Mouse (Mus musculus): ENCODE measurements around the gene Zar1l. TPM values are rescaled to one million over a fixed set of nuclear protein-coding genes. Genes with fewer than 3 reads are reported as not detected.
A peak's percentile ranks its signal among the peaks of the same experiment; 100 is the strongest.

Zar1l gene
- polyA plus RNA-seq (2014; fragmentation: Nextera tagmentation; extraction: Ambion mirVana) = not detected in 2 replicates

DNA sequence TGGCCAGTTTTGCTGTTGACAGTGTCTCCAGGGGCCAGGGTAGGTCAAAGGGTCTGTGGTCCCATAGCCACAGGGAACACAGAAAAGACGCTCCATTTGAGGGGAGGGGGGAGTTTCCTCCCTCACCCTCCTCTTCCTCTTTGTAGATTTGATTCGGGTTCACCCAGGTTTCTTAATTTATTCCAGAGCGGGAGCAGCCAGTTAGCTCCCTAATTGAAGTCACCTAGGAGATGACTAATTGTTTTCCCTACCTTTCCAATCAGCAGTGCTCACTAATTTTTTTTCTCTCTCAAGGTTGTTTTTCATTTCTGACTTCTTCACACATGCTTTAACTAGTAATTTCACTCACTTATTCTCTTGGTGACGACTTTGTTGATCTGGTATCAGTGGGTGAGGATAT is at the start of gene Zar1l:
TSS of gene Zar1l (minus strand) at position 101 of the 400 bp plus-strand sequence.
- no peak for ATAC-seq (ENCODE audit: insufficient number of reproducible peaks, insufficient read depth, low FRiP score, low read depth)
- H3K4me1 ChIP-seq (ENCODE audit: control insufficient read depth in 2 of 2, insufficient read depth in 2 of 2, low read length in 2 of 2) = peaks cover 0 to 2% of the 10 kb centered on the region in 2 experiments; a peak in 1 of 4 replicates
- H3K36me3 ChIP-seq (ENCODE audit: control insufficient read depth, insufficient read depth, low read length) = no peaks in the 10 kb centered on the region
- 55% methylated on average over 4 of the region's 4 CpGs for WGBS
- no peak within 1 kb of the TSS for H3K27ac ChIP-seq (replicated peaks in 1 of 2; ENCODE audit: control insufficient read depth in 1 of 2, insufficient read depth in 1 of 2, low read depth in 2 of 2, low read length in 2 of 2)
- H3K9ac ChIP-seq (ENCODE audit: low read length) = no peak within 1 kb of the TSS
- H3K4me2 ChIP-seq (ENCODE audit: low read length) = no peak within 1 kb of the TSS
- no peak within 1 kb of the TSS for H3K4me3 ChIP-seq (ENCODE audit: control insufficient read depth in 1 of 2, insufficient read depth in 1 of 2, low read depth in 1 of 2, low read length in 2 of 2)
- no peaks in the 10 kb centered on the region for H3K9me3 ChIP-seq (ENCODE audit: control insufficient read depth, low read length)
- H3K27me3 ChIP-seq (ENCODE audit: control insufficient read depth, insufficient read depth, low read length) = no peaks in the 10 kb centered on the region

DNA sequence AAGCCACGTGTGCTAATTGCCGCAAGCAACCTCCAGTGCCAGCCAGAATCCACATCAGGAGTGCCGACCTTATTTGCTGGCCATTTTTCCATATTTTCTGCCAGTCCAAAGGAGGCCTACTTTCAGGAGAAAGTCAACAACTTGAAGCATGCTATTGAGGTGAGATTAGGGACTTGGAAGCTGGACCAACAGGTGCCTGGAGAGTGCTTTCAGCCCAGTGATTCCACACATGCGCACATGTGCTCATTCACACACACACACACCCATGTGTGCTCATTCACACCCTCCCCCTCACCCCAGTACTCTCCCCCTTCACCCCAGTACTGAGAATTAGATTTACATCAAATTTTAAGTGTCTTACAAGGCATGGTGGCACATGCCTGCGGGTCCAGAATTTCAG is 49.0 kb upstream of the Zar1l start:
- Histone ChIP-seq H3K9ac (ENCODE audit: low read length) (no peak overlapping the region), H3K4me1 (ENCODE audit: control insufficient read depth in 2 of 2, insufficient read depth in 2 of 2, low read length in 2 of 2) (no peaks in the 10 kb centered on the region), H3K27me3 (ENCODE audit: control insufficient read depth, insufficient read depth, low read length) (no peaks in the 10 kb centered on the region), H3K4me3 (ENCODE audit: control insufficient read depth in 1 of 2, insufficient read depth in 1 of 2, low read depth in 1 of 2, low read length in 2 of 2) (no peak overlapping the region), H3K36me3 (ENCODE audit: control insufficient read depth, insufficient read depth, low read length) (peaks cover 76% of the 10 kb centered on the region), H3K4me2 (ENCODE audit: low read length) (no peak overlapping the region), H3K27ac (replicated peaks in 1 of 2; ENCODE audit: control insufficient read depth in 1 of 2, insufficient read depth in 1 of 2, low read depth in 2 of 2, low read length in 2 of 2) (no peak overlapping the region), H3K9me3 (ENCODE audit: control insufficient read depth, low read length) (no peaks in the 10 kb centered on the region)
- no peak for ATAC-seq (ENCODE audit: insufficient number of reproducible peaks, insufficient read depth, low FRiP score, low read depth)
- WGBS = 91% methylated on average over 5 of the region's 5 CpGs

DNA sequence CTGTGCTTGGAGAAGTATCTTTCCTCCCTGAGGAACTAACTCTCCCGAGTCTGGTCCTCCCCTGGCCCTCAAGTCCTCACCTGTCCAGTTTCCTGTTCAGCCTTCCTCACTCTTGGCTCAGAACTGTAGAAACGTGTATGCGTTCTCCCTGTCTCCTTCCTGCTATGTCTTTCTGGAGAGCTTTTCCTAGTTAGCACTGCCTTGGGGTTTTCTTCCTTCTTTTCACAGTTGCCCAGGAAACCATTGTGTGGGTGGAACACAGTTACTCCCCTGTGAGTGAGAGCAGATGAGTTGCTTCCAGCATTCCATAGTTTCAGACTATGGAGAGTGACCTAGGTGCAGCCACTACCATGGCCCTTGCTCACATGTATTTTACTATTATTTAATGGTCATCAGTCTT is 48.3 kb upstream of the Zar1l start:
- Histone ChIP-seq H3K27me3 (ENCODE audit: control insufficient read depth, insufficient read depth, low read length) (no peaks in the 10 kb centered on the region), H3K9me3 (ENCODE audit: control insufficient read depth, low read length) (no peaks in the 10 kb centered on the region), H3K4me2 (ENCODE audit: low read length) (no peak overlapping the region), H3K36me3 (ENCODE audit: control insufficient read depth, insufficient read depth, low read length) (peaks cover 75% of the 10 kb centered on the region), H3K4me1 (ENCODE audit: control insufficient read depth in 2 of 2, insufficient read depth in 2 of 2, low read length in 2 of 2) (no peaks in the 10 kb centered on the region), H3K27ac (replicated peaks in 1 of 2; ENCODE audit: control insufficient read depth in 1 of 2, insufficient read depth in 1 of 2, low read depth in 2 of 2, low read length in 2 of 2) (no peak overlapping the region), H3K9ac (ENCODE audit: low read length) (no peak overlapping the region), H3K4me3 (ENCODE audit: control insufficient read depth in 1 of 2, insufficient read depth in 1 of 2, low read depth in 1 of 2, low read length in 2 of 2) (no peak overlapping the region)
- 55% methylated on average over 3 of the region's 3 CpGs for WGBS
- ATAC-seq (ENCODE audit: insufficient number of reproducible peaks, insufficient read depth, low FRiP score, low read depth) = no peak

DNA sequence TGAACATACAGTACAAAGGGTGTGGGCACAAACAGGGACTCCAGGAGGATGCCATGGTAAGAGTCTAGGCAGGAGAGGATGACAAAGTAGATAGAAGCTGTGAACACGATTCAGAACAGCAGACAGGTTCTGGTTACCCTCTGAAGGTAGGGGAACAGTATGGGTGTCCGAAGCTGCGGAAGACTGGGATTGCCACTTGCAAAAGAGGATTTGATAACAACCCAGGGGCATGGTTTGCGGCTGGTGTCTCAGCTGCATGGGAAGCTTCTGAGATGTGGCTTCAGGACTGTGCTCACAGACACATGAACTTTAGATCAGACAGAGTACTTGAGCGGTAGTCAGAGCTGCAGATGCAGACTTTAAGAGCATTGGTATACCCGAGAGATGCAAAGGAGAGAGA is 46.5 kb upstream of the Zar1l start:
- Histone ChIP-seq H3K27ac (replicated peaks in 1 of 2; ENCODE audit: control insufficient read depth in 1 of 2, insufficient read depth in 1 of 2, low read depth in 2 of 2, low read length in 2 of 2) (no peak overlapping the region), H3K9me3 (ENCODE audit: control insufficient read depth, low read length) (no peaks in the 10 kb centered on the region), H3K4me2 (ENCODE audit: low read length) (no peak overlapping the region), H3K36me3 (ENCODE audit: control insufficient read depth, insufficient read depth, low read length) (peaks cover 71% of the 10 kb centered on the region), H3K27me3 (ENCODE audit: control insufficient read depth, insufficient read depth, low read length) (no peaks in the 10 kb centered on the region), H3K4me1 (ENCODE audit: control insufficient read depth in 2 of 2, insufficient read depth in 2 of 2, low read length in 2 of 2) (peaks cover 0 to 7% of the 10 kb centered on the region in 2 experiments; a peak in 2 of 4 replicates), H3K4me3 (ENCODE audit: control insufficient read depth in 1 of 2, insufficient read depth in 1 of 2, low read depth in 1 of 2, low read length in 2 of 2) (no peak overlapping the region), H3K9ac (ENCODE audit: low read length) (no peak overlapping the region)
- ATAC-seq (ENCODE audit: insufficient number of reproducible peaks, insufficient read depth, low FRiP score, low read depth) = no peak
- WGBS = 91% methylated on average over 6 of the region's 6 CpGs

DNA sequence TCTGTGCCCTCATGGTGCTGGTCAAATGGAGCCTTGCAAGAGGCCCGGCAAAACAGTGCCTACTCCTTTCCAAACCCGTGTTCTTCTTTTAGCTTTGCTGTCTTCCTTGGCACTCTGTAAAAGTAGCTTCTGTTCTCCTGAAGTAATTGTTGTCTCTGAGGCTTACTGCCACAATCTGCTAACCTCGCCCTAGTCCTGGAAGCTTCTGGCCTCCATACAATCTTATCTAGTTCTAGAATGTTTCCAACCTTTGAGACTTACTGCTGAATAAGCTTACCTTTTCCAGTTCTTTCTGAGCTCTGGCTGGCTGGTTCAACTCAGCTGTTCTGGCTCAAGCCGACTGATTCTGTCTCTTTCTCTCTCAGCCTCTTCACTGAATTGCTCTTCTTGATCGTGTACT is 43.8 kb upstream of the Zar1l start:
- H3K4me2 ChIP-seq (ENCODE audit: low read length) = no peak overlapping the region
- H3K27ac ChIP-seq (replicated peaks in 1 of 2; ENCODE audit: control insufficient read depth in 1 of 2, insufficient read depth in 1 of 2, low read depth in 2 of 2, low read length in 2 of 2) = no peak overlapping the region
- H3K9ac ChIP-seq (ENCODE audit: low read length) = no peak overlapping the region
- no peaks in the 10 kb centered on the region for H3K9me3 ChIP-seq (ENCODE audit: control insufficient read depth, low read length)
- H3K36me3 ChIP-seq (ENCODE audit: control insufficient read depth, insufficient read depth, low read length) = peaks cover 70% of the 10 kb centered on the region
- no peak for ATAC-seq (ENCODE audit: insufficient number of reproducible peaks, insufficient read depth, low FRiP score, low read depth)
- 73% methylated on average over 5 of the region's 5 CpGs for WGBS
- peaks cover 0 to 12% of the 10 kb centered on the region in 2 experiments; a peak in 2 of 4 replicates for H3K4me1 ChIP-seq (ENCODE audit: control insufficient read depth in 2 of 2, insufficient read depth in 2 of 2, low read length in 2 of 2)
- H3K4me3 ChIP-seq (ENCODE audit: control insufficient read depth in 1 of 2, insufficient read depth in 1 of 2, low read depth in 1 of 2, low read length in 2 of 2) = no peak overlapping the region
- no peaks in the 10 kb centered on the region for H3K27me3 ChIP-seq (ENCODE audit: control insufficient read depth, insufficient read depth, low read length)

DNA sequence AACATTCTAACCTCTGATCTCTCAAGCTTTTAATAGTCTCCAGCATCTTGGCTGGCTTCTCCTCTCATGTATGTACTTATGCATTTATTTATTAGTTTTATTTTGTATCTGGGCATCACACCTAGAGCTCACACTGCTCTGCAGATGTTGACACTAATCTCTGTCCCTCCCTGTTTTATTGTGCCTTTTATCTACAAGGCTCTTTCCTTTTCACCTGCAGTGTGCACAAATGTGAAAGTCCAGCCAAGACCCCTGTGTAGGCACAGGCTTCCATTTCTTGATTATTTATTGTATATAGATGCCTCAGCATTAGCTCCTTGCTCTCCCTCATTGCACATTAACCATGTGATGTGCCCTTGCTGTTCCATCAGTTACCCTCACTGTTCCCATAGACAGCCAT is 43.4 kb upstream of the Zar1l start:
- Histone ChIP-seq H3K36me3 (ENCODE audit: control insufficient read depth, insufficient read depth, low read length) (peaks cover 68% of the 10 kb centered on the region), H3K4me1 (ENCODE audit: control insufficient read depth in 2 of 2, insufficient read depth in 2 of 2, low read length in 2 of 2) (peaks cover 0 to 12% of the 10 kb centered on the region in 2 experiments; a peak in 2 of 4 replicates)

DNA sequence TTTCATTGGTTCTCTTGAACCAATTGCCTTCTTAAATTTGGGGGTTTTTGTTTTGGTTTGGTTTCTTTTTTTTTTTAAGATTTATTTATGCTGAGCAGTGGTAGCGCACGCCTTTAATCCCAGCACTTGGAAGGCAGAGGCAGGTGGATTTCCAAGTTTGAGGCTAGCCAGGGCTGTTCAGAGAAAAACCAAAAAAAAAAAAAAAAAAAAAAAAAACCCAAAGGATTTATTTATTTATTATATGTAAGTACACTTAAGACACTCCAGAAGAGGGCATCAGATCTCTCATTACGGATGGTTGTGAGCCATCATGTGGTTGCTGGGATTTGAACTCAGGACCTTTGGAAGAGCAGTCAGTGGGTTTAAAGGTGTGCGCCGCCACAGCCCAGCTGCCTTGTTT is 42.9 kb upstream of the Zar1l start:
- no peaks in the 10 kb centered on the region for H3K27me3 ChIP-seq (ENCODE audit: control insufficient read depth, insufficient read depth, low read length)
- peaks cover 0 to 12% of the 10 kb centered on the region in 2 experiments; a peak in 2 of 4 replicates for H3K4me1 ChIP-seq (ENCODE audit: control insufficient read depth in 2 of 2, insufficient read depth in 2 of 2, low read length in 2 of 2)
- ATAC-seq (ENCODE audit: insufficient number of reproducible peaks, insufficient read depth, low FRiP score, low read depth) = no peak
- H3K9ac ChIP-seq (ENCODE audit: low read length) = no peak overlapping the region
- no peak overlapping the region for H3K27ac ChIP-seq (replicated peaks in 1 of 2; ENCODE audit: control insufficient read depth in 1 of 2, insufficient read depth in 1 of 2, low read depth in 2 of 2, low read length in 2 of 2)
- H3K4me3 ChIP-seq (ENCODE audit: control insufficient read depth in 1 of 2, insufficient read depth in 1 of 2, low read depth in 1 of 2, low read length in 2 of 2) = no peak overlapping the region
- peaks cover 65% of the 10 kb centered on the region for H3K36me3 ChIP-seq (ENCODE audit: control insufficient read depth, insufficient read depth, low read length)
- H3K9me3 ChIP-seq (ENCODE audit: control insufficient read depth, low read length) = no peaks in the 10 kb centered on the region
- 94% methylated on average over 5 of the region's 5 CpGs for WGBS
- H3K4me2 ChIP-seq (ENCODE audit: low read length) = no peak overlapping the region

More for the DNA sequence above, 43.4 kb upstream of the Zar1l start:
- no peak for ATAC-seq (ENCODE audit: insufficient number of reproducible peaks, insufficient read depth, low FRiP score, low read depth)
- H3K4me3 ChIP-seq (ENCODE audit: control insufficient read depth in 1 of 2, insufficient read depth in 1 of 2, low read depth in 1 of 2, low read length in 2 of 2) = no peak overlapping the region
- no peak overlapping the region for H3K9ac ChIP-seq (ENCODE audit: low read length)
- H3K9me3 ChIP-seq (ENCODE audit: control insufficient read depth, low read length) = no peaks in the 10 kb centered on the region
- no peak overlapping the region for H3K27ac ChIP-seq (replicated peaks in 1 of 2; ENCODE audit: control insufficient read depth in 1 of 2, insufficient read depth in 1 of 2, low read depth in 2 of 2, low read length in 2 of 2)
- H3K27me3 ChIP-seq (ENCODE audit: control insufficient read depth, insufficient read depth, low read length) = no peaks in the 10 kb centered on the region
- no peak overlapping the region for H3K4me2 ChIP-seq (ENCODE audit: low read length)

DNA sequence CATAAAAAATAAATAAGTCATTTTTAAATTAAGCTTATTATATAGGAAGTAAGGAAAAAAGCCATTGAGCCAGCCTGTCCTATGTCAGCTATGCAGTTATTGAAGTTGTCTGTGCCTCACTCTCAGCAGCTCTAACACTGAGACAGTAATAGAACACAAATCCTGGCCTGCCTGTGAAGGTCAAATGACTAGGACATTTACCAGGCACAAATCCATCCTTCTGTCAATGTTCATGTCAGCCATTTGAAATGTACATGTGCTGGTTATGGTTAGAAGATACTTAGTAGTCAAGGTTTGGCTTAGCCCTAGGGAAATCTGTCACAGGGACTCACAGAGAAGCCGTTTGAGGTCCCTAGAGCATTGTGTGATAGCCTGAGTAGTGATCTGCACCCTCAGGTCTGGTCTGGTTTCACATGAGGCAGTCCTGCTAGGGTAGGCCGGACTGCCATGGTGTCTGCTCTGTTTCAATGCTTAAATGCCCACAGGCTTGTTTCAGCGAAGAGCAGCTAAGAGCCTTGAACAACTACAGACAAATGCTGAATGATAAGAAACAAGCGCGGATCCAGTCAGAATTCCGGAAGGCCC is 41.6 kb upstream of the Zar1l start:
- 45% methylated on average over 6 of the region's 6 CpGs for WGBS
- Histone ChIP-seq H3K36me3 (ENCODE audit: control insufficient read depth, insufficient read depth, low read length) (peaks cover 72% of the 10 kb centered on the region), H3K4me2 (ENCODE audit: low read length) (no peak overlapping the region), H3K9me3 (ENCODE audit: control insufficient read depth, low read length) (no peaks in the 10 kb centered on the region), H3K9ac (ENCODE audit: low read length) (no peak overlapping the region), H3K4me1 (ENCODE audit: control insufficient read depth in 2 of 2, insufficient read depth in 2 of 2, low read length in 2 of 2) (peaks cover 0 to 12% of the 10 kb centered on the region in 2 experiments; a peak in 2 of 4 replicates), H3K27me3 (ENCODE audit: control insufficient read depth, insufficient read depth, low read length) (no peaks in the 10 kb centered on the region), H3K27ac (replicated peaks in 1 of 2; ENCODE audit: control insufficient read depth in 1 of 2, insufficient read depth in 1 of 2, low read depth in 2 of 2, low read length in 2 of 2) (peak overlapping the region; percentile 76 to 81), H3K4me3 (ENCODE audit: control insufficient read depth in 1 of 2, insufficient read depth in 1 of 2, low read depth in 1 of 2, low read length in 2 of 2) (no peak overlapping the region)
- 0 out of 2 replicates have a peak, but pooled peaks have one; percentile 21 for ATAC-seq (ENCODE audit: insufficient number of reproducible peaks, insufficient read depth, low FRiP score, low read depth)

Data from heart, embryonic 14.5 days (tissue).